Mouse (Mus musculus) heart, postnatal 0 days (tissue): ENCODE results near the gene Cdk12. TPM values are rescaled to one million over a fixed set of nuclear protein-coding genes. Genes with fewer than 3 reads are reported as not detected.

ENCODE experiments used
- ATAC-seq: fragments of 200-750 bp; cut with Nextera tagmentation; 2 replicates; pipeline ENCODE4 v1.8.0; 2017; ENCODE audit warnings: low read depth, moderate number of reproducible peaks, moderate library complexity; ENCODE audit not compliant: insufficient read depth
- DNase-seq: peaks from one replicate; pipeline ENCODE4 v3.0.0-alpha.2; 2016; ENCODE audit warnings: low spot score
- H3K27ac ChIP-seq: fragments of 300-500 bp; sonication (generic); 2 replicates; pipeline ENCODE4 v1.5.1; 2014; ENCODE audit warnings: low read depth, mild to moderate bottlenecking
- H3K27me3 ChIP-seq: fragments of 300-500 bp; sonication (generic); 2 replicates; pipeline ENCODE4 v1.6.1; 2014; ENCODE audit warnings: low read length, mixed read lengths; ENCODE audit not compliant: control insufficient read depth, insufficient read depth
- H3K36me3 ChIP-seq: fragments of 300-500 bp; sonication (generic); replicated peaks from 2 replicates; pipeline ENCODE4 v1.6.1; 2014; ENCODE audit warnings: low read length, mixed read lengths; ENCODE audit not compliant: control insufficient read depth, insufficient read depth
- H3K4me1 ChIP-seq: fragments of 300-500 bp; sonication (generic); 2 replicates; pipeline ENCODE4 v1.6.1; 2014; ENCODE audit warnings: antibody characterized with exemption; ENCODE audit not compliant: control insufficient read depth, insufficient read depth
- H3K4me2 ChIP-seq: fragments of 300-500 bp; sonication (generic); 2 replicates; pipeline ENCODE4 v1.6.1; 2014; ENCODE audit warnings: low read depth, mild to moderate bottlenecking, low read length, moderate library complexity
- H3K4me3 ChIP-seq: fragments of 300-500 bp; sonication (generic); 2 replicates; pipeline ENCODE4 v1.5.1; 2014; ENCODE audit warnings: low read depth, low read length
- H3K9ac ChIP-seq: fragments of 300-500 bp; sonication (generic); replicated peaks from 2 replicates; pipeline ENCODE4 v1.6.1; 2014; ENCODE audit warnings: low read depth, low read length, mixed read lengths
- H3K9me3 ChIP-seq: fragments of 300-500 bp; sonication (generic); replicated peaks from 2 replicates; pipeline ENCODE4 v1.6.1; 2016; ENCODE audit warnings: low read length; ENCODE audit not compliant: control insufficient read depth
- CTCF ChIP-seq: IDR thresholded peaks from 2 replicates; pipeline ENCODE4 v1.5.1; 2016; ENCODE audit warnings: antibody characterized with exemption, control low read depth, low read depth
- EP300 ChIP-seq: IDR thresholded peaks from 2 replicates; pipeline ENCODE4 v1.6.1; 2016; ENCODE audit warnings: antibody characterized with exemption, low read depth
- WGBS: fragments of 180-500 bp; shearing (Covaris S2); extraction: QIAGEN DNeasy Blood & Tissue Kit; methylation state at CpG from one replicate; pipeline ENCODE4 v1.1.7; 2014; 5-methylcytosine and 5-hydroxymethylcytosine counted together
- polyA plus RNA-seq: library from polyadenylated mRNA; unstranded; fragments of >200 nt; fragmentation: Nextera tagmentation; extraction: Ambion mirVana; gene quantifications from 2 replicates; pipeline ENCODE4 v1.2.1, GENCODE M21; 2015
- total RNA-seq: library from RNA; depleted of rRNA; stranded (reverse); fragments of >200 nt; gene quantifications from 2 replicates; pipeline ENCODE4 v1.2.3, GENCODE M21; 2014; ENCODE audit warnings: low replicate concordance

The Cdk12 gene
- total and polyA plus RNA-seq, 2 experiments from 2014 or later, result 4.2 to 25.8 TPM

DNA sequence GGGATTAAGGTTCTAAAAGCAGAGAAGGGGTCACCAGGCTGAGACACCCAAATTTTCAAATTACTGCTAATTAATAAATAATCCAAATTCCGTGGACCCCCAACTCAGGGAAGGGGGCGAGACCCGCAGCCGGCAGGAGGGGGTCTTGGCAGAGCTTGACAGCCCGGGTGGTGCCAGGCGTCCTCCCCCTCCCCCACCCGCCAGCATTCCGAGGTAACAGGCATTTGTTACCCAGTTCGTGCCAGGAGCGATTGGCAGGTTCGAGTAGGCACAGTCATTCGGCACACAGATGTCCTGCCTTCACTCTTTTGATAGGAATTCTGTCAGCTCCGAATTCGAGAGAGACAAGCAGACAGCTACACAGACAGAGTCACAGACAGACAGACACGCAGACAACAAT, 116.3 kb downstream of the Cdk12 start:
- peaks cover 87% of the 10 kb centered on the region for H3K27me3 ChIP-seq
- H3K36me3 ChIP-seq, result no peaks in the 10 kb centered on the region
- WGBS, result 4% methylated on average over 15 of the region's 15 CpGs
- ATAC-seq (no peak), DNase-seq (no peak)
- H3K9me3 ChIP-seq, result no peaks in the 10 kb centered on the region
- H3K27ac ChIP-seq, result no peak overlapping the region
- H3K4me1 ChIP-seq, result no peaks in the 10 kb centered on the region
- H3K4me2 ChIP-seq, result no peak overlapping the region
- TF ChIP-seq CTCF (no peak), EP300 (no peak)
- H3K4me3 ChIP-seq, result no peak overlapping the region
- H3K9ac ChIP-seq, result no peak overlapping the region

DNA sequence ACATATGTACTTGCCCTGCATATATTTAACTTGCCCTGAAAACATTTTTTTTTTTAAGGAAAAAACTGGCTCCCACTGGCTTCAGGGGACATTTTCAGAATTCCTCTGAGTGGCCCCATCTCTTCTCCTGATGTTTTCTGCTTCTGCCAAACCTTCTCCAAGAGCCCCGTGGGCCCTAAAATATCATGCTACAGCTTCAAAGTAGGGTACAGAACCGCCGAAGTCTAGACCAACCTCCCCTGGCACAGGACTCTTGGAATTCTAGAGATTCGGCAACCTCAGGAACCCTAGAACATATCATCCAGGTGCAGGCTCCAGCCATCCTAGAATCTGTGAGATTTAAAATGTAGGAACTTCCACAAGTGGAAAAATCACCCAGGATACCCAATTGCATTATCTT, 116.7 kb downstream of the Cdk12 start:
- Histone ChIP-seq H3K4me3 (no peak overlapping the region), H3K4me2 (no peak overlapping the region), H3K27me3 (peaks cover 92% of the 10 kb centered on the region), H3K4me1 (no peaks in the 10 kb centered on the region), H3K9ac (no peak overlapping the region), H3K36me3 (no peaks in the 10 kb centered on the region), H3K27ac (no peak overlapping the region), H3K9me3 (no peaks in the 10 kb centered on the region)
- TF ChIP-seq EP300 (no peak), CTCF (no peak)
- DNase-seq (no peak), ATAC-seq (no peak)
- 15% methylated on average over 4 of the region's 4 CpGs for WGBS

DNA sequence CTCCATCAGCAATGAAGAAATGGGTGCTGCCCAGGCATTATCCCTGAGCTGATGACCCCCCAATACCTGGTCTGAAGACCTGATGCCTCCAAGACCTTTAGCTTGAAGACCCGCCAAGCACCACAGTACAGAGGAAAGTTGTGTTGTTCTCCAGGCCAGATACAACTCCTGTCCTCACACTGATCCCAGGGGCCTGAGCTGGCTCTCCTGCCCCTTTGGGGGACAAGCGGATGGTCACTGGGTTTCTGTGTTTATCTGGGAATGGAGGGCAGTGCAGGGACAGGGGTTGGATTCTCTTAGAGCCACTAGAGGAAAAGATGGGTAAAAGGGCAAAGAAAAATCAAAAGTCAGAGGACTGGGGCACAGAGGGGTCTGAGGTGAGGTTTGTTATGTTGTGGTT, 117.1 kb downstream of the Cdk12 start:
- WGBS, result 8% methylated on average over 2 of the region's 2 CpGs
- Histone ChIP-seq H3K9me3 (no peaks in the 10 kb centered on the region), H3K9ac (no peak overlapping the region), H3K36me3 (no peaks in the 10 kb centered on the region), H3K4me3 (no peak overlapping the region), H3K4me1 (no peaks in the 10 kb centered on the region), H3K27ac (no peak overlapping the region), H3K27me3 (peaks cover 96% of the 10 kb centered on the region), H3K4me2 (no peak overlapping the region)
- no peak for ATAC-seq
- no peak for DNase-seq
- no peak for TF ChIP-seq CTCF
- TF ChIP-seq EP300, result no peak

DNA sequence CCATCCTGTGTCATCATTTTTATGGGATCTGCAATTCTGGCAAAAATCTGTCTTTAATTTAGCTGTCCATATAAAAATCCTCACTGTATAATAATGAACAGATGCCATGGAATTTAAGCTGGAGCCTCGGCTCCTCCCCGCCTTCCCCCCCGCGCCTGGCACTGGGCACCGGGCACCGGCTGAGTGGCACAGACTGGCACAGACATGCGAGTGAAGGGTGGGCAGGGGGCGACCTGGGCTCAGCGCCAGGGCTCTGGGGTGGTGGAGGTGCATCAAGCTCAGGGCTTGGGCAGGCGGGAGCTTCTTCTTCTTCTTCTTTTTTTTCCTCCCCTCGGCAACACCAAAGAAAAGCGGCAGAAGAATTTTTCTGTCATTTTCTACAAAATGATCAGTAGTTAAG, 117.5 kb downstream of the Cdk12 start:
- TF ChIP-seq EP300 (no peak), CTCF (no peak)
- Histone ChIP-seq H3K4me2 (no peak overlapping the region), H3K27ac (no peak overlapping the region), H3K4me3 (no peak overlapping the region), H3K9ac (no peak overlapping the region), H3K36me3 (no peaks in the 10 kb centered on the region), H3K4me1 (no peaks in the 10 kb centered on the region), H3K27me3 (peaks cover 98% of the 10 kb centered on the region), H3K9me3 (no peaks in the 10 kb centered on the region)
- 12% methylated on average over 12 of the region's 12 CpGs for WGBS
- ATAC-seq (no peak), DNase-seq (no peak)

DNA sequence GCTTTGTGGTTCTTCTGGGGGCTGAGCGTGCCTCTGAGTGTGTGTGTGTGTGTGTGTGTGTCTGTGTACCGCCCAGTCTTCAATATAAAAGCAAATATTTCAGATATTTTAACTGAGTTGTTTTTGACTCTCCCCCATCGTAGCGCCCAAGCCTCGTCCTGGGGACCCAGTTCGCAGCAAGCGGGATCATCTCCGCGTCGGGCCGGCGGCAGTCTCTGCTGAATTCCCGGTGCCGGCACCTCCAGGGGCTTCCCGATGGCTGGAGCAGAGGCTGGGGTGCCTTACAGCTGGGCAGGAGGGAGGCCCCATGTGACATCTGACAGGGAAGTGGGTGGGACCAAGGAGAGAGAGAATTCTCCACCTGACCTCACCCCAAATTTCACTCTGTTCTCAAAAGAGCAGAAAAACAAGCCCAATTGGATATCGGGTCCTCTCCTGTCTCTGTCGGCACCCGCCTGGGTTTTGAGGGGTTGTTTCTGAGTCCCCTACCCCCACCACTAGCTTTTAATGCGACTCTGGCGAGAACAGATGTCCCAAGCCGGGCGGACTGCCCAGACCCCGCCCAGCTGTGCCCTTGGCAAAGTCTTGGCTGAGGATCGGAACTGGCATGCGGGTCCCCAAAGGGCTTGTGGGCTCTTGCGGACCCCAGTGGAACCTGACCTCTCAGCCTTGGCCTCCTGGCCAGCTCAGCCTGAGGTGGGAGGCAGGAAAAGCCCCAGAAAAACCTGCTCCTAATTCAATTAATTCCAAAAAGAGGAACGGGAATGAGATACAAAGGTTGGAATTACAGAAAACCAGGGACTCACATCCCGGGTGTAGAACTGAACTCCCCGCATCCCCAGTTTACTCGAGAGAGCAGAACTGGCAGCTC, 118.2 kb downstream of the Cdk12 start:
- Histone ChIP-seq H3K36me3 (no peaks in the 10 kb centered on the region), H3K27me3 (peaks cover 98% of the 10 kb centered on the region), H3K9me3 (no peaks in the 10 kb centered on the region), H3K4me3 (no peak overlapping the region), H3K27ac (no peak overlapping the region), H3K9ac (no peak overlapping the region), H3K4me2 (no peak overlapping the region), H3K4me1 (no peaks in the 10 kb centered on the region)
- 2% methylated on average over 30 of the region's 30 CpGs for WGBS
- DNase-seq (no peak), ATAC-seq (no peak)
- no peak for TF ChIP-seq EP300
- no peak for TF ChIP-seq CTCF

DNA sequence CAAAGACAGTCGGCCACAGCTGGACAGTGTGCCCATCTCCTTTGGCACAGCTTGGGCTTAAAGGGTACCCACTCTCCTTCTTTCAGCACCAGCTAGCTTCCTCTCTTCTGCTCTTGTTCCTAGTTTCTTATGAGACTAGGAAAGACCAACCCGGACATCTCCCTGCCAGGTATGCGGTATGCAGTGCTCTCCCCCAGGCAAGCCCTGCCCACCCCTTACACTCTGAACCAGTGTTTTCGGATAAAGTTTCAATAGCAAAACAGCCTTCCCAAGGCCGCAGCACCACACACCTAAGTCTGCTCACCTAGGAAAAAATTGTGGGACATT, 118.8 kb downstream of the Cdk12 start:
- no peak overlapping the region for H3K4me2 ChIP-seq
- ATAC-seq, result no peak
- TF ChIP-seq CTCF (no peak), EP300 (no peak)

More for the DNA sequence above, 118.8 kb downstream of the Cdk12 start:
- WGBS, result 7% methylated on average over 5 of the region's 5 CpGs
- Histone ChIP-seq H3K36me3 (no peaks in the 10 kb centered on the region), H3K4me1 (no peaks in the 10 kb centered on the region), H3K27me3 (peaks cover 98% of the 10 kb centered on the region), H3K9me3 (no peaks in the 10 kb centered on the region), H3K27ac (no peak overlapping the region), H3K4me3 (no peak overlapping the region), H3K9ac (no peak overlapping the region)
- no peak for DNase-seq
